Mouse (Mus musculus) forebrain, embryonic 14.5 days (tissue): ENCODE measurements around the gene Slit1. TPM values are rescaled to one million over a fixed set of nuclear protein-coding genes. Genes with fewer than 3 reads are reported as not detected.
A peak's percentile ranks its signal among the peaks of the same experiment; 100 is the strongest.

Experiments used
- ATAC-seq: fragments of 200-750 bp; cut with Nextera tagmentation; 2 replicates; pipeline ENCODE4 v1.8.0; 2017; ENCODE audit warnings: mild to moderate bottlenecking, moderate library complexity
- DNase-seq: peaks from one replicate; pipeline ENCODE4 v3.0.0-alpha.2; 2015; ENCODE audit warnings: low spot score
- H3K27ac ChIP-seq: fragments of 300-500 bp; sonication (generic); 2 replicates; pipeline ENCODE4 v1.5.1; 2014; ENCODE audit warnings: low read depth, mild to moderate bottlenecking, control low read depth, low read length, moderate library complexity
- H3K27me3 ChIP-seq: fragments of 300-500 bp; sonication (generic); replicated peaks from 2 replicates; pipeline ENCODE4 v1.6.1; 2014; ENCODE audit warnings: low read length, control low read depth, mixed read lengths; ENCODE audit not compliant: control insufficient read depth, insufficient read depth
- H3K36me3 ChIP-seq: fragments of 300-500 bp; sonication (generic); 2 replicates; pipeline ENCODE4 v1.6.1; 2014; ENCODE audit warnings: low read length, control low read depth; ENCODE audit not compliant: control insufficient read depth, insufficient read depth
- H3K4me1 ChIP-seq: fragments of 300-500 bp; sonication (generic); 2 replicates; pipeline ENCODE4 v1.6.1; 2014; ENCODE audit warnings: antibody characterized with exemption, low read length, control low read depth; ENCODE audit not compliant: control insufficient read depth, insufficient read depth
- H3K4me2 ChIP-seq: fragments of 300-500 bp; sonication (generic); 2 replicates; pipeline ENCODE4 v1.6.1; 2014; ENCODE audit warnings: mild to moderate bottlenecking, control low read depth, low read length
- H3K4me3 ChIP-seq: fragments of 300-500 bp; sonication (generic); 2 replicates; pipeline ENCODE4 v1.5.1; 2014; ENCODE audit warnings: low read depth, low read length, control low read depth
- H3K9ac ChIP-seq: fragments of 300-500 bp; sonication (generic); 2 replicates; pipeline ENCODE4 v1.6.1; 2014; ENCODE audit warnings: mild to moderate bottlenecking, low read length, control low read depth, moderate library complexity
- H3K9me3 ChIP-seq: fragments of 300-500 bp; sonication (generic); replicated peaks from 2 replicates; pipeline ENCODE4 v1.6.1; 2016; ENCODE audit warnings: low read length, control low read depth, mixed read lengths; ENCODE audit not compliant: control insufficient read depth
- WGBS: fragments of 180-500 bp; shearing (Covaris S2); extraction: QIAGEN DNeasy Blood & Tissue Kit; methylation state at CpG from one replicate; pipeline ENCODE4 v1.1.7; 2014; 5-methylcytosine and 5-hydroxymethylcytosine counted together
- polyA plus RNA-seq: library from polyadenylated mRNA; unstranded; fragments of >200 nt; fragmentation: Nextera tagmentation; extraction: Ambion mirVana; gene quantifications from 2 replicates; pipeline ENCODE4 v1.2.1, GENCODE M21; 2014

Gene Slit1
- polyA plus RNA-seq, 1 experiment from 2014 or later, result 13.5 TPM

DNA sequence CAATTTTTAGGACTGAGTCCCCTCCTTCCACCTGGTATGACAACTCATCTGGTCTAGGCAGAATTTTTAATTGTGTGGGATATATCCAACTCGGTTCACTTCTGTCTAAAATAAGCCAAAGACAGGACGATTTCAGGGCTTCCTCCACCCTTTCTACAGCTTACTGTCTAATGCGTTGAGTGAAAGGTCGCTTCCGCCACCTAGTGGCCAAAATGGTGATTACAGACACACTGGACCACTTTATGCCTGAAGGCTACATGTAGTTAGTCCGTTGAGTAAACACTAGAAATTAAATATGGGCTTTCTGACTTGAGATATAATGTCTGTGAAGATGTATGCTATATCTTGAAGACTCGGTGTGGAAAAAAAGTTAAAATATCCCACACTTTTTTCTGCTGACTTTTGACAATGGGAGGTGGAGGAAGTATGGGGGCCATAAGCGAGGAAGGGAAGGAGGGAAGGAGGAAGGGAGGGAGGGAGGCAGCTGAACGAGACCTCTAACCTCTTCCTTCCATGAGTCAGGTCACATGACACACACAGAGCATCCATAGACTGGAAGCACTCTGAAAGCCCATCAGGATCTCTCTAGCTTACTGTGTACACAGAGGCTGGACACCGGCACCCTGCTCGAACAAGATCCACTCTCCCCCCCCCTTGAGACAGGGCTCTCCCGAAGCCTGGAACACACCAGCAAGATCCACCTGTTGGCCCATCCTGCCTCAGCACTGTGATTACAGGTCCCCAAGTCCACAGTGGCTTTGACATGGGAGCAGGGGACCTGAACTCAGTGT lies 20.6 kb upstream of the Slit1 start:
- 31% methylated on average over 12 of the region's 12 CpGs for WGBS
- H3K4me1 ChIP-seq, result no peaks in the 10 kb centered on the region
- DNase-seq, result peak; percentile 95
- H3K4me2 ChIP-seq, result no peak overlapping the region
- no peaks in the 10 kb centered on the region for H3K9me3 ChIP-seq
- no peak overlapping the region for H3K27ac ChIP-seq
- H3K9ac ChIP-seq, result no peak overlapping the region
- ATAC-seq, result peak; percentile 85
- H3K27me3 ChIP-seq, result no peaks in the 10 kb centered on the region
- no peak overlapping the region for H3K4me3 ChIP-seq
- no peaks in the 10 kb centered on the region for H3K36me3 ChIP-seq

DNA sequence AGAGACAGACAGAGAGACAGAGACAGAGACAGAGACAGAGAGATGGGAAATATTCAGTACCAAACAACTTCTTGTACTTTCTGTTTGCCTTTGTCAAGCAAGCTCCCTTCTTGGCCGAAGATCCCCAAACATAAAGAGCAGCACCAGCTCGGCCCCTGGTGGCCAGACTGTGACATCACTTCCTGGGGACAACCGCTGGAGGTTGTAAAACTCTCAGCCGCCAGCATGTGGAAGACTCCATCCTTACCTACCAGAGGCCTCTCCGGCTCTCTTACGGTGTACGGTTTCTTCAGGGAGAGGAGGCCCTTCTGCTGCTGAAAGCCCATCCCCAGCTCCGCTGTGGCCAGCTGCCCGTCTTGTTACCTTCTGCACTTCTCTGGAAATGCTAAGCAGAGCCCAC lies 18.1 kb upstream of the Slit1 start:
- 50% methylated on average over 9 of the region's 9 CpGs for WGBS

GRCm38 (mm10) chr19:41759765-41760164 lies 16.3 kb upstream of the Slit1 start:
- H3K9me3 ChIP-seq, result no peaks in the 10 kb centered on the region
- no peaks in the 10 kb centered on the region for H3K36me3 ChIP-seq
- H3K27me3 ChIP-seq, result no peaks in the 10 kb centered on the region
- H3K4me2 ChIP-seq, result no peak overlapping the region
- WGBS, result 79% methylated on average over 6 of the region's 6 CpGs
- no peak overlapping the region for H3K4me3 ChIP-seq
- DNase-seq (no peak), ATAC-seq (no peak)
- peaks cover 2% of the 10 kb centered on the region; the same call in 1 of the 2 replicates for H3K4me1 ChIP-seq
- H3K27ac ChIP-seq, result no peak overlapping the region
- no peak overlapping the region for H3K9ac ChIP-seq

More for the DNA sequence above, 18.1 kb upstream of the Slit1 start:
- Histone ChIP-seq H3K27ac (no peak overlapping the region), H3K36me3 (no peaks in the 10 kb centered on the region), H3K9me3 (no peaks in the 10 kb centered on the region), H3K27me3 (no peaks in the 10 kb centered on the region), H3K4me3 (no peak overlapping the region), H3K9ac (no peak overlapping the region), H3K4me2 (no peak overlapping the region), H3K4me1 (no peaks in the 10 kb centered on the region)
- peak; percentile 49; the same call in 1 of the 2 replicates for ATAC-seq
- DNase-seq, result peak; percentile 69

DNA sequence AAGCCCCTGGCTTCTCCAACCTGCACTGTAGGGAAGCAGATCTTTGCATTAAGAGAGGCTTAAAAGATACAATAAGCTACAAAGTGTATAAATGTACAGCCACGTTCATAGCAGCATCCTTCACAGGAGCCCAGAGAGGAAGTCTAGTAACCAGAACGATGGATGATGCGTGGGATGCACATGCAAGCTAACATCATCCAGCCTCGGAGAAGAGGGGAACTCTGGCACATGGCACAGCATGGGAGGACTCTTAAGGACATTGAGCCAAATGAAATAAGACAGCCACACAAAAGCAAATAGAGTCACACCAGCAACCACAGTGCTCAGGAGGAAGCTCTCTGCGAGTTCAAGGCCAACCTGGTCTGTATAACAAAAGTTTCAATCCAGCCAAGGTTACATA lies 15.8 kb upstream of the Slit1 start:
- Histone ChIP-seq H3K36me3 (no peaks in the 10 kb centered on the region), H3K27ac (no peak overlapping the region), H3K4me2 (no peak overlapping the region), H3K27me3 (no peaks in the 10 kb centered on the region), H3K9ac (no peak overlapping the region), H3K4me3 (no peak overlapping the region), H3K9me3 (no peaks in the 10 kb centered on the region), H3K4me1 (peaks cover 6% of the 10 kb centered on the region; the same call in 1 of the 2 replicates)
- ATAC-seq (no peak), DNase-seq (no peak)
- whole genome bisulfite sequencing, result 88% methylated on average over 5 of the region's 5 CpGs

GRCm38 (mm10) chr19:41754760-41755159 lies 11.3 kb upstream of the Slit1 start:
- peak; percentile 68 for ATAC-seq
- Histone ChIP-seq H3K36me3 (no peaks in the 10 kb centered on the region), H3K27me3 (no peaks in the 10 kb centered on the region), H3K9ac (no peak overlapping the region), H3K4me3 (no peak overlapping the region), H3K4me1 (peaks cover 11% of the 10 kb centered on the region), H3K4me2 (no peak overlapping the region), H3K9me3 (no peaks in the 10 kb centered on the region), H3K27ac (no peak overlapping the region)
- peak; percentile 67 for DNase-seq
- WGBS, result 13% methylated on average over 15 of the region's 15 CpGs

DNA sequence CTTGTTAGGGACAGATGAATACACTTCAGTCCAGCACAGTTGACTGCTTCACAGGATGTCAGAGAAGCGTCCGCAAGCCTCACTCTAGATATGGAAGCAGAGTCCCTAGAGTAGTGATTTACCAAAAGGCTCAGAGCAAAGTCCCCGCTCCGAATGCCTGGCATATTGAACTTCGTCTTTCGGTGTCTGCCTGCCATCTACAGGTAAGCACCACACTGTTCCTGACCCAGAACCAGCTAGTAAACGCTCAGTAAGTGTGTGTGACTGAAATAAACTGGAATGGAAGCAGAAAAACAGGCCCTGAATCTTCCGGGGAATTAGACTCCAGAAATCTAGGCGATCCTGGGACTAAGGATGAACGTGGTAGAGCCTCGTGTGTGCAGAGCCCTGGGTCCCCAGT lies 8.4 kb upstream of the Slit1 start:
- ATAC-seq, result no peak

GRCm38 (mm10) chr19:41747436-41747835 lies 4.0 kb upstream of the Slit1 start:
- H3K36me3 ChIP-seq, result no peaks in the 10 kb centered on the region
- peaks cover 3% of the 10 kb centered on the region; the same call in 1 of the 2 replicates for H3K27me3 ChIP-seq
- no peak for DNase-seq
- no peak overlapping the region for H3K4me3 ChIP-seq
- H3K4me1 ChIP-seq, result peaks cover 44% of the 10 kb centered on the region
- 84% methylated on average over 14 of the region's 14 CpGs for WGBS
- ATAC-seq, result no peak
- no peaks in the 10 kb centered on the region for H3K9me3 ChIP-seq
- H3K27ac ChIP-seq, result no peak overlapping the region
- no peak overlapping the region for H3K9ac ChIP-seq
- no peak overlapping the region for H3K4me2 ChIP-seq

More for the DNA sequence above, 8.4 kb upstream of the Slit1 start:
- Histone ChIP-seq H3K27ac (no peak overlapping the region), H3K4me2 (no peak overlapping the region), H3K4me3 (no peak overlapping the region), H3K36me3 (no peaks in the 10 kb centered on the region), H3K27me3 (no peaks in the 10 kb centered on the region; the same call in 1 of the 2 replicates), H3K9ac (no peak overlapping the region), H3K4me1 (peaks cover 13% of the 10 kb centered on the region), H3K9me3 (no peaks in the 10 kb centered on the region)
- 67% methylated on average over 11 of the region's 11 CpGs for WGBS
- peak; percentile 24 for DNase-seq

DNA sequence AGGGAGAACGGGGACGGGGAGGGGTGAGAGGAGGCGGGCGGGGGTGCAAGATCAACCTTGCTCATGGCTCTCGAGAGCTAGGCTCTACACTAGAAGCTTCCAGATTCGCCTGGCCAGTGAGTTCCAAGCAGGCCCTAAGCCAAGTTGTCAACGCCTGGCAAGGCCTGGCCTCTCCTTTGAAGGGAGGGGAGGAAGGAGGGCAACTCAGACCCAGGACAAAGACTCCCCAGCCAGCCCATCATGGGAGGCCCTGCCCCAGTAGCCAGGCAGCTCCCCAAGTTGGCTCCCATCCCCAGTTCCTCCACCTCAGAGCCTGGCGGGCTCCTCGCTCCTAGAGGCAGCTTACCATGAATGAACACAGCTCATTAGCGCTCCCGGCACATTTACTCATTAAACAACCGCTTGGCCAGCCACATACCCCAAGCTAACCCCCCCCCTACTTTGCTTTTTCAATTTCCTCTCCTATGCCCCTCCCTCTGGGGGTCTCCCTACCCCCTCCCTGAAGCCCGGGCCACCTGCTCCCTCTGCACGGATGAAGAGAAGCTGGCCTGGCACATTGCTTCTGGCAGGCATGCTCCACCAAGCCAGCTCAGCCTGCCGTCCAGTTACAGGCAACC lies 2.6 kb upstream of the Slit1 start:
- no peak overlapping the region for H3K9ac ChIP-seq

DNA sequence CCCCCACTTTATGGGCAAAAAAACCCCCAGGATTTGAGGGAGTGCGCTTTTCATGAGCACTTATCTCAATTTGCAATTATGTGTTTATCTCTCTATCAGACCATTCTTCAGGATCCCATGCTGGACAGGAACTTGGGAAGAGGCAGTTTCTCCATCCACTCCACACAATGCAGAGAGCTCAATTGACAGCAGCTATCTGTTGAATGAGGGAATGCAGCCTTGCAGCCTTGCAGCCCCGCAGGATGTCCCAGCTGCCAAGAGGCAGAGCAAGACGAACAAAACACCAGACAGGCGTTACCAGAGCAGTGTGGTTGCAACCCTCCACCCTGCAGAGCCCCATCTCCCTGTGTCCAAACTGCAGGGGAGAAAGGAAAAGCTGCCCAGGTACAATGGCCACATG lies 4.6 kb downstream of the Slit1 start:
- H3K9ac ChIP-seq, result no peak overlapping the region
- no peaks in the 10 kb centered on the region for H3K36me3 ChIP-seq
- H3K4me2 ChIP-seq, result peak overlapping the region; percentile 79
- peaks cover 73% of the 10 kb centered on the region for H3K4me1 ChIP-seq
- ATAC-seq, result no peak
- no peak overlapping the region for H3K4me3 ChIP-seq
- peaks cover 12% of the 10 kb centered on the region for H3K27me3 ChIP-seq
- H3K9me3 ChIP-seq, result no peaks in the 10 kb centered on the region
- WGBS, result 7% methylated on average over 4 of the region's 4 CpGs
- peak overlapping the region; percentile 45 for H3K27ac ChIP-seq
- DNase-seq, result peak; percentile 60

More for the DNA sequence above, 2.6 kb upstream of the Slit1 start:
- ATAC-seq (peak; percentile 92), DNase-seq (peak; percentile 98)
- Histone ChIP-seq H3K9me3 (no peaks in the 10 kb centered on the region), H3K4me1 (peaks cover 50% of the 10 kb centered on the region), H3K4me3 (no peak overlapping the region), H3K27me3 (peaks cover 7% of the 10 kb centered on the region; the same call in 1 of the 2 replicates), H3K27ac (peak overlapping the region; percentile 61), H3K36me3 (no peaks in the 10 kb centered on the region), H3K4me2 (no peak overlapping the region)
- WGBS, result 8% methylated on average over 15 of the region's 15 CpGs
